10 mouse cellular contexts compared by ENCODE assay signal in genomic region chr11:115233526-115234290, GRCm38 (mm10). TPM values are rescaled to one million over a fixed set of nuclear protein-coding genes. Genes with fewer than 3 reads are reported as not detected.
A peak's percentile ranks its signal among the peaks of the same experiment; 100 is the strongest.
DNase-seq lines count a peak whose midpoint lies in the region; ATAC-seq and TF ChIP-seq lines count a peak whose summit lies in the region.
"Had no signal": no experiment of that assay in that cellular context is flagged by ENCODE, and none has a peak within 500 bp of the region (broad histone marks: within the 10 kb centered on the region; RNA-seq: fewer than 3 reads in every experiment).

No protein-coding gene starts in this region.

- no peak overlapping the region for H3K4me3 ChIP-seq in kidney, postnatal 0 days (replicated peaks; ENCODE audit: low read depth, low read length)
- H3K4me3 ChIP-seq in cortical plate, adult 2 months (ENCODE audit: insufficient read depth, low read length), result no peak overlapping the region
- no peak overlapping the region for H3K4me3 ChIP-seq in hindbrain, embryonic 13.5 days
- no peak overlapping the region for H3K4me3 ChIP-seq in midbrain, embryonic 15.5 days

- no peak for ATAC-seq in kidney, postnatal 0 days (replicated peaks; ENCODE audit: low FRiP score, low read depth)
- ATAC-seq in hindbrain, embryonic 13.5 days (ENCODE audit: low FRiP score), result 0 out of 2 replicates have a peak, but pooled peaks have one; percentile 31
- 0 out of 2 replicates have a peak, but pooled peaks have one; percentile 32 for ATAC-seq in midbrain, embryonic 15.5 days (replicated peaks)

- 0 out of 2 replicates have a peak, but pooled peaks cover 3% of the 10 kb centered on the region for H3K27me3 ChIP-seq in kidney, postnatal 0 days (ENCODE audit: insufficient read depth, low read length)
- peaks cover 31% of the 10 kb centered on the region for H3K27me3 ChIP-seq in hindbrain, embryonic 13.5 days
- no peaks in the 10 kb centered on the region for H3K27me3 ChIP-seq in midbrain, embryonic 15.5 days (replicated peaks)

- no peak for DNase-seq in kidney, postnatal 0 days (ENCODE audit: low spot score)
- no peak for DNase-seq in kidney, adult 11 months
- no peak for DNase-seq in spleen, postnatal 36 days (ENCODE audit: low spot score in 2 of 2)
- DNase-seq in c-Kit-positive CD71-positive TER-119-positive erythroid progenitor cells, embryonic 14.5 days (ENCODE audit: low spot score), result no peak
- DNase-seq in gastrocnemius, adult 18-20 months (ENCODE audit: low spot score), result no peak
- DNase-seq: heart, postnatal 36 days had no signal

- peak; percentile 46; the same call in 1 of the 2 replicates for TF ChIP-seq CTCF in kidney, postnatal 0 days (IDR thresholded peaks at IDR 0.05; ENCODE audit: low read depth)
- TF ChIP-seq CTCF in cortical plate, adult 2 months (IDR thresholded peaks at IDR 0.05; ENCODE audit: extremely low read depth, insufficient read depth, low read length), result peak; percentile 35

- no peaks in the 10 kb centered on the region for H3K36me3 ChIP-seq in kidney, postnatal 0 days (ENCODE audit: insufficient read depth, low read length)
- H3K36me3 ChIP-seq in hindbrain, embryonic 13.5 days, result no peaks in the 10 kb centered on the region
- no peaks in the 10 kb centered on the region for H3K36me3 ChIP-seq in midbrain, embryonic 15.5 days (replicated peaks)

- no peak overlapping the region for H3K9ac ChIP-seq in kidney, postnatal 0 days (ENCODE audit: low read depth, low read length)
- no peak overlapping the region for H3K9ac ChIP-seq in hindbrain, embryonic 13.5 days
- no peak overlapping the region for H3K9ac ChIP-seq in midbrain, embryonic 15.5 days

- TF ChIP-seq POLR2A in cortical plate, adult 2 months (IDR thresholded peaks at IDR 0.05; ENCODE audit: extremely low read depth, insufficient read depth, low read length), result no peak

- H3K27ac ChIP-seq in kidney, postnatal 0 days, result no peak overlapping the region
- peak overlapping the region; percentile 82 for H3K27ac ChIP-seq in cortical plate, adult 2 months (ENCODE audit: insufficient read depth, low read length)
- peak overlapping the region; percentile 64; the same call in 1 of the 2 replicates for H3K27ac ChIP-seq in hindbrain, embryonic 13.5 days
- H3K27ac ChIP-seq in midbrain, embryonic 15.5 days, result no peak overlapping the region

- WGBS in kidney, postnatal 0 days, result 69% methylated on average over 20 of the region's 20 CpGs
- WGBS in hindbrain, embryonic 13.5 days, result 29% methylated on average over 20 of the region's 20 CpGs
- 24% methylated on average over 20 of the region's 20 CpGs for WGBS in midbrain, embryonic 15.5 days

- no peaks in the 10 kb centered on the region for H3K9me3 ChIP-seq in kidney, postnatal 0 days (replicated peaks; ENCODE audit: low read length)
- H3K9me3 ChIP-seq in hindbrain, embryonic 13.5 days, result no peaks in the 10 kb centered on the region
- no peaks in the 10 kb centered on the region for H3K9me3 ChIP-seq in midbrain, embryonic 15.5 days

- no peak overlapping the region for H3K4me2 ChIP-seq in kidney, postnatal 0 days (ENCODE audit: low read length)
- no peak overlapping the region for H3K4me2 ChIP-seq in hindbrain, embryonic 13.5 days
- no peak overlapping the region for H3K4me2 ChIP-seq in midbrain, embryonic 15.5 days

- no peaks in the 10 kb centered on the region for H3K4me1 ChIP-seq in kidney, postnatal 0 days (replicated peaks; ENCODE audit: insufficient read depth, low read length)
- H3K4me1 ChIP-seq in cortical plate, adult 2 months (ENCODE audit: control insufficient read depth, insufficient read depth, low read length), result no peaks in the 10 kb centered on the region
- H3K4me1 ChIP-seq in hindbrain, embryonic 13.5 days (replicated peaks), result peaks cover 86% of the 10 kb centered on the region
- H3K4me1 ChIP-seq in midbrain, embryonic 15.5 days, result peaks cover 48% of the 10 kb centered on the region

RNA-seq across cellular contexts. Expression of gene Grin2c, which starts 33.3 kb away (rescaled TPM):
- not detected in 2 replicates for polyA plus RNA-seq in kidney, postnatal 0 days (2015; fragmentation: Nextera tagmentation; extraction: Ambion mirVana)
- 35.8 and 37.4 TPM in 2 replicates for polyA plus RNA-seq in cortical plate, adult 2 months (2012; rRNA removed)
- polyA plus RNA-seq in hindbrain, embryonic 13.5 days (2015; fragmentation: Nextera tagmentation; extraction: Ambion mirVana), result 0.22 TPM in 2 replicates
- 0.21 and 0.26 TPM in 2 replicates for polyA plus RNA-seq in midbrain, embryonic 15.5 days (2015; fragmentation: Nextera tagmentation; extraction: Ambion mirVana)
- under 1 TPM; 0.05 to 0.14 TPM for total RNA-seq in gastrocnemius, adult 18-20 months (2021)
- total RNA-seq: MEL had no signal

RNA-seq across cellular contexts. Expression of gene Fdxr, which starts 43.1 kb away (rescaled TPM):
- 10.0 and 12.2 TPM in 2 replicates for polyA plus RNA-seq in kidney, postnatal 0 days (2015; fragmentation: Nextera tagmentation; extraction: Ambion mirVana)
- 32.6 and 33.4 TPM in 2 replicates for polyA plus RNA-seq in cortical plate, adult 2 months (2012; rRNA removed)
- 18.1 and 20.8 TPM in 2 replicates for polyA plus RNA-seq in hindbrain, embryonic 13.5 days (2015; fragmentation: Nextera tagmentation; extraction: Ambion mirVana)
- polyA plus RNA-seq in midbrain, embryonic 15.5 days (2015; fragmentation: Nextera tagmentation; extraction: Ambion mirVana), result 21.5 and 22.1 TPM in 2 replicates
- total RNA-seq in gastrocnemius, adult 18-20 months (2021), result 1 to 10 TPM; 3.2 TPM

RNA-seq across cellular contexts. Expression of gene Nat9, which starts 46.0 kb away (rescaled TPM):
- 26.8 TPM in 2 replicates for polyA plus RNA-seq in kidney, postnatal 0 days (2015; fragmentation: Nextera tagmentation; extraction: Ambion mirVana)
- polyA plus RNA-seq in cortical plate, adult 2 months (2012; rRNA removed), result 40.9 and 43.2 TPM in 2 replicates
- 21.5 and 22.0 TPM in 2 replicates for polyA plus RNA-seq in hindbrain, embryonic 13.5 days (2015; fragmentation: Nextera tagmentation; extraction: Ambion mirVana)
- polyA plus RNA-seq in midbrain, embryonic 15.5 days (2015; fragmentation: Nextera tagmentation; extraction: Ambion mirVana), result 22.5 and 25.5 TPM in 2 replicates
- 10 to 100 TPM; 12.6 to 20.2 TPM for total RNA-seq in gastrocnemius, adult 18-20 months (2021)

RNA-seq across cellular contexts. Expression of gene Tmem104, which starts 46.4 kb away (rescaled TPM):
- polyA plus RNA-seq in kidney, postnatal 0 days (2015; fragmentation: Nextera tagmentation; extraction: Ambion mirVana), result 12.0 and 12.6 TPM in 2 replicates
- 9.5 and 10.3 TPM in 2 replicates for polyA plus RNA-seq in cortical plate, adult 2 months (2012; rRNA removed)
- 11.2 and 12.1 TPM in 2 replicates for polyA plus RNA-seq in hindbrain, embryonic 13.5 days (2015; fragmentation: Nextera tagmentation; extraction: Ambion mirVana)
- 12.6 and 15.3 TPM in 2 replicates for polyA plus RNA-seq in midbrain, embryonic 15.5 days (2015; fragmentation: Nextera tagmentation; extraction: Ambion mirVana)
- total RNA-seq in gastrocnemius, adult 18-20 months (2021), result 1 to 10 TPM; 7.5 to 7.9 TPM

Comparison
In these comparisons a context has a peak if more than half of its experiments do, and no peak if none do; other contexts are left out.
1. H3K27ac ChIP-seq: peak in cortical plate, adult 2 months (single experiment) and hindbrain, embryonic 13.5 days (single experiment); none in kidney, postnatal 0 days (single experiment) and midbrain, embryonic 15.5 days (single experiment).
2. RNA of gene Grin2c, which starts 33.3 kb away (polyA plus RNA-seq): 35.8 to 37.4 TPM in cortical plate, adult 2 months; 0.22 TPM in hindbrain, embryonic 13.5 days, 0.21 to 0.26 TPM in midbrain, embryonic 15.5 days and not detected in kidney, postnatal 0 days; every median in the first group is over 10 times any median in the second.